Mouse (Mus musculus): ENCODE data around the gene Ap2s1. TPM values are rescaled to one million over a fixed set of nuclear protein-coding genes. Genes with fewer than 3 reads are reported as not detected.
"Not testable (repeated sequence)": the region's sequence is repeated elsewhere in the genome, so short reads cannot be mapped to it uniquely, and the experiment has no call there.

The Ap2s1 gene
- total RNA-seq (2021) = 130 and 147 TPM in 2 replicates
- long read RNA-seq, experiment 1, transcript Ap2s1-201 (5 exons, 836 nt) = major isoform, 112 of 116 reads
- long read RNA-seq, experiment 1, partial matches to known transcripts = 1 of 116 reads
- long read RNA-seq, experiment 1, other reads (novel, unspliced or antisense) = 3 of 116 reads
- long read RNA-seq, experiment 2, transcript Ap2s1-201 (5 exons, 836 nt) = major isoform, 91 of 102 reads
- long read RNA-seq, experiment 2, partial matches to known transcripts = 2 of 102 reads
- long read RNA-seq, experiment 2, other reads (novel, unspliced or antisense) = 7 of 102 reads

- peak; percentile 97 for DNase-seq
These were observed at the start of gene Ap2s1 for GRCm38 (mm10) chr7:16738073-16738696. Gene Ap2s1, plus strand, starts transcription at chr7:16738410.

GRCm38 (mm10) chr7:16689196-16689595, 49.0 kb upstream of the Ap2s1 start:
- DNase-seq = peak; percentile 52

DNA sequence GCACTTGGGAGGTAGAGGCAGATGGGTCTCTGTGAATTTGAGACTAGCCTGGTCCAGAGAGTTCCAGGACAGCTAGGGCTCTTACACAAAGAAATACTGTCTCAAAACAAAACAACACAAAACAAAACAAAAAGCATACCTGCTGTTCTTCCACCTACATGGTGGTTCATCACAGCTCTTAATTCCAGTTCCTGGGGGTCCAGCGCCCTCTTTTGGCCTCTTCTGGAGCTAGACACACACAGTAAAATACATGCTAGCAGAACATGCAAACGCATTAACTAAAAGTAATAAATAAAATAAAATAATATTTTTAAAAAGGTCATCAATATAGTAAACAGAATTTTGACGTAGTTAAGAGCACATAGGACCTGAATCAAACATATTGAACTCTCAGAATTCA, 43.2 kb upstream of the Ap2s1 start:
- peak; percentile 57 for DNase-seq

- DNase-seq = peak; percentile 20
These were observed 39.2 kb upstream of the Ap2s1 start for GRCm38 (mm10) chr7:16699042-16699441.

- DNase-seq = no peak
These were observed 37.6 kb upstream of the Ap2s1 start for GRCm38 (mm10) chr7:16700583-16700982.

DNA sequence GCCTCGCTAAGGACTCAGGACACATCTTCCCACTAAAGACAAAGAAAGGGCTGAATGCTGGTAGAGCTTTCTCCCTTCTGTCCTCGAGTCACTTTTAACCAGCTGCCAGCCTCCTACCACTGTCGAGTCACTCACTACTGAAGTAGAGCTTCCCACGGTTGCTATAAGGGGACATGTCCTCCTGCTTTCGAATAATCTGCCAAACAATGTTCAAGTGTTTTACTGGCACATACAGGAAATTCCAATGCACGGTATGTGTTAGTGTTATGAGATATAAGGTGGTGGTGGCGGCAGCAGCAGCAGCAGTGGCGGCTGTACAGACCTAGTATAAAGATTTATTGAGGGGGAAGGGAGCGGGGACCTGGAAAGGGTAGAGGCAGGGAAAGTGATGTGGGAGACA, 31.8 kb upstream of the Ap2s1 start:
- DNase-seq = no peak

DNA sequence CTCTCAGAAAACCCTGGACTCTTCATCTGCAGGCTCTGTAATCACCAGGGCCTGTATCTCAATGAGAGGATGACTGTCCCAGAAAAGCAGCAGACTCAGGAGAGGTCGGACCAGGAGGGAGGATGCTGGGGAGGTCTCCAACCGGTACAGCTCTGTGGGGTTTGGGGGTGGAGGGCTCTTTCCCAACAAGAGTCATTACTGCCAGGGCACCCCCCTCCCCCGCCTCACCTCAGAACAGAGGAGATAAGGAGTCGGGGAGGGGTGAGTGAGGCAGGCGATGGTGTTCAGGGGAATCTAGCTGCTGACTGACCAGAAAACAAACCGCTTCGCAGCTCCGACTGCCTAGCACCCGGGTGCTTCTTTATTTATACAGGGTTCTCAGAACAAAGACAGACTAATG, 30.0 kb upstream of the Ap2s1 start:
- DNase-seq = no peak

DNA sequence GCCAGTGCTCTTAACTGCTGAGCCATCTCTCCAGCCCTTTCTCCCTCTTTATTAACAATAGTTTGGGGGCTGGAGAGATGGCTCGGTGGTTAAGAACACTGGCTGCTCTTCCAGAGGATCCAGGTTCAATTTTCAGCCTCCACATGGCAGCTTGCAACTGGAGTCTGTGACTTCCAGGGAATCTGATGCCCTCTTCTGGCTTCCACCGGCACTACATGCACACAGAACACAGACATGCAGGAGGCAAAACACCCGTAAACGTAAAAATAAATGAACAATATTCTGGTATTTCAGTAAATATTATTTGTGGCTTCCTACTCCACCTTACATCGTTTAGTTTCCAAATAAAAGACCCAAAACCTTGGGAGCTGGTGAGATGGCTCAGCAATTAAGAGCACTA, 27.6 kb upstream of the Ap2s1 start:
- no peak for DNase-seq

- DNase-seq = no peak
These were observed 25.4 kb upstream of the Ap2s1 start for GRCm38 (mm10) chr7:16712633-16713415.

DNA sequence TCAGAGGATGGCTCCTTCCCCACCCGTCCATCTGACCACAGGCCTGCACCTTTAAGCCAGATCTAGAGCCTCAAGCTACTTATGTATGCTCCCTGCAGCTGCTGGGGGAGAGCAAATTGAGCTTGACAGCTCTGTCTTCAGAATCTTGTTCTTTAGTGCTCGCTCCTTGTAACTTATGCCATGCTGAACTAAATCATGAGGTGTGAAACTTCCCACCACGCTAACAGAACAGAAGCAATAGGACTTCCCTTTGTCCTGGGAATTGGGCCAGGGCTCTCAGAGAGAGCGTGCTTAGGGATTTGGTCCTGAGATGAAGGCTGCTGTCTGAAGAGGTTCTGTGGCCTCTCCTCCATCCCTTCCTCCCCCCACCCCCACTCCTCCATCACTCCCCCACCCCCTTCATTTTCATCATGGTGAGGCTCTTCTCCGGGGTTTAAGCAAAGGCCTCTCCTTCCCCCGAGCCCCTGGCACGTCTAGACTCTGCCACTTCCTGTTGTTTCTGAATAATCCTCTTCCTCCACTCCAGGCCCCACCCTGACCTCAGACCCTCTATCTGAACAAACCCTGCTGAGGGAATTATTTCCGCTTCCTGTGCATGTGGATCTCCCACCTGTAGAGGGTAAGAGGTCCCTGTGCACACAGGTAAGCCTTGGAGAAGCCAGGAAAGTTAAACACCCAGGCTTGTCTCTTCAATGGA, 21.6 kb upstream of the Ap2s1 start:
- DNase-seq = not testable (repeated sequence)

- no peak for DNase-seq
These were observed 16.6 kb upstream of the Ap2s1 start, which contains the start of gene Ceacam9 for GRCm38 (mm10) chr7:16721629-16722028. Gene Ceacam9, plus strand, starts transcription at chr7:16721929.

GRCm38 (mm10) chr7:16722490-16722889, 15.7 kb upstream of the Ap2s1 start:
- DNase-seq = not testable (repeated sequence)

- DNase-seq = peak; percentile 88
These were observed 9.4 kb upstream of the Ap2s1 start for GRCm38 (mm10) chr7:16728596-16729348.

- DNase-seq = peak; percentile 31
These were observed 8.6 kb upstream of the Ap2s1 start for GRCm38 (mm10) chr7:16729563-16729962.

GRCm38 (mm10) chr7:16730791-16731190, 7.4 kb upstream of the Ap2s1 start:
- no peak for DNase-seq

DNA sequence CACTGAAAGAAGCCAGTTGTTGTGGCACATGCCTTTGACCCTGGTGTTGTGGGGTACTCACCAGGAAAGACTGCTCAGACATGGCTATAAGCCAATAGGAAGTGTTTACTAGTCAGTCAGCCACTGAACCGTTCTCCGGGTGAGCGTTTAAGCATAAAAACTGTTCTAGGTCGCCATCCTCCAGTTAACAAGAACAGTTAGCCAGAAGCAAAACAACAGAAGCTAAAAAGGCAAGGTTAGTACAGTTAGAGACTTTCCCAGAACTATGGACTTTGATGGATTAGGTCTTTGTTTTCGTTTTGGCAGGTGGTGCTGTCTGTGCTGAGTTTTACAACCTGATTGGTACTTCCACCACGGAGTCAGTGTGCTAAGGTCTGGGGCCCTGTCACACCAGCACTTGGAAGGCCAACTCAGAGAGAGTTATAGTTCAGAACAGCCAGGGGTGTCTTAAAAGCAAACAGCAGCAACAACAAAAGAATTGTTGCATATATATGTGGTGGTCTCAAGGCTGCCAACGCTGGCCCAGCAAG, 6.3 kb upstream of the Ap2s1 start:
- DNase-seq = no peak

DNA sequence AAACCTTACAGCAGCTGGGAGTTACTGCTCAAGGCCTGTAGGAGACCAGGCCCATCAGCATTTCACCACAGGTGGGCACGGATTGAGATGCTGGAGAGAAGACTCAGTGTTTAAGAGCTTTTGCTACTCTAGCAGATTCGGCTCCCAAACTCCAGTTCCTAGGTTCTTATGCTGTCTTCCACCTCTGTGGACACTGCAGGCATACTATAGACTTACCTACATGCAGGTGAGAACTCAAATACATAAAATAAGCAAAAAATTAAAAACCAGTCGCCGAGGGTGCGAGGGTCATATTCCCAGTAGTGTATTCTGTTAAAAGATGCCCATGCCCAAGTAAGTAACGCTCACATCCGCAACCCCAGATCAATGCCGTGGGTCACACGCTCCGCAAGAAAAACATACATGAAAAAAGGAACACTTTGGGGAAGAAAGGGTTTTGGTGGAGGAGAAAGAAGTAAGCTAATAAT, 571 bp upstream of the Ap2s1 start:
- no peak for DNase-seq

- no peak for DNase-seq
These were observed 920 bp downstream of the Ap2s1 start for GRCm38 (mm10) chr7:16739056-16739604.

GRCm38 (mm10) chr7:16745373-16745772, 7.2 kb downstream of the Ap2s1 start:
- DNase-seq = no peak

GRCm38 (mm10) chr7:16746093-16746492, 7.9 kb downstream of the Ap2s1 start:
- peak; percentile 72 for DNase-seq

GRCm38 (mm10) chr7:16747656-16748055, 9.4 kb downstream of the Ap2s1 start:
- DNase-seq = no peak
